Mouse (Mus musculus) right cerebral cortex, postnatal 4 days (tissue): ENCODE results near the gene Zdbf2.

ENCODE experiments used
- DNase-seq: peaks from one replicate; pipeline ENCODE4 v3.0.0-alpha.2; 2022

Gene Zdbf2

GRCm38 (mm10) chr1:63272741-63273338, at the start of gene Zdbf2:
TSS of gene Zdbf2 (plus strand) at chr1:63273265.
- no peak for DNase-seq

DNA sequence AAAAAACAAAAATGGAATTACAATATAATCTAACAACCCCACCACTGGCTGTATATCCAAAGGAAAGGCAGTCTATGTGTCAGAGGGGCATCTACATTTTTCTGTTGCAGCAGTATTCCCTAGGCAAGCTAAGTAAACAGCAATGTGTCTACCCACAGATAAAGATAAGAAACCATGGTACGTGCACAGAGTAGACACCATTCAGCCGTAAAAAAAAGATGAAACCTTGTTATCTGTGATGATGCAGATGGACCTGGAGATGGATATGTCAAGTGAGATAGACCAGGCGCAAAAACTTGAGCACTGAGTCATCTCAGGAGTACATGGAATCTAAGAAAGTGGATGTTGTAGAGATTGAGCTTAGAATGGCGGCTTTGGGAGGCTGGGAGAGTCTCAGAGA, 48.1 kb upstream of the Zdbf2 start:
- no peak for DNase-seq

GRCm38 (mm10) chr1:63225890-63226289, 47.2 kb upstream of the Zdbf2 start:
- DNase-seq, result no peak

GRCm38 (mm10) chr1:63227241-63227640, 45.8 kb upstream of the Zdbf2 start:
- no peak for DNase-seq

- no peak for DNase-seq
These were observed 35.7 kb upstream of the Zdbf2 start for GRCm38 (mm10) chr1:63237371-63237770.

DNA sequence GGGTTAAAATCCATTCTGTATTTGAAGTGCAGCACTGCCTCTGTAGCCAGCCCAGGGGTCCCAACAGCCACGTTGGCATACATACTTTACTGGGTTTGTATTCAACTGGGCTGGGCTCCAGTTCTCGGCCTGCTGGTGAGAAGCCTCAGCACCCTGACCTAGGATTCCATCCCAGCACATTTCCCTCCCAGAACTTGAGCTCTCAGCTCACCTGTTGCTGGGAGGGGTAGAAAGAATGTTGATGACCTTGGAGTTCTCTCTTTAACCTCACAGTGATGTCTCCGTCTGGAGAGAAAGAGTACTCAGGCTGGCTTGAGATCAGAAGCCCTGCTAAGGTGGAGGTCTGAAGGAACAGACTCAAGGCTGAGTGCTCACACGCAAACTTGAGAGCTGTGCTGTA, 33.8 kb upstream of the Zdbf2 start:
- DNase-seq, result no peak

- no peak for DNase-seq
These were observed 33.3 kb upstream of the Zdbf2 start for GRCm38 (mm10) chr1:63239751-63240150.

DNA sequence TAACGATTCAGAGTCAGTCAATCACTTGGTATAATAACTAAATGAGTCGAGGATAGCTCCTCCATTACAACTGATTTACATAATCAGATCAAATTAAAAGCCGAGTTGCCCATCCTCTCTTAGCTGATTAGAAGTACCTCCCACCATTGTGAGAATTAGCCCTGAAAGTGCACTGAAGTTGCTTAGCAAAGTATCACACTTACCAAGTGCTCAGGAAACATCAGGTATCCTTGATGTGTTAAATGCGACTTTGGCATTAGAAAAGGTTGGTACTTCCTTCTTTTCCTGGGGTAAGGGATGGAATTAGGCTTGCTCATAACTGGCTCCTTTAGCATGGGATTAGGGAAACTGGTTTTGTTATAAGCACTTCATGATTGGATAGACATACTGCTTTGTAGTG, 29.2 kb upstream of the Zdbf2 start:
- DNase-seq, result no peak

GRCm38 (mm10) chr1:63246862-63247521, 26.1 kb upstream of the Zdbf2 start:
- DNase-seq, result no peak

DNA sequence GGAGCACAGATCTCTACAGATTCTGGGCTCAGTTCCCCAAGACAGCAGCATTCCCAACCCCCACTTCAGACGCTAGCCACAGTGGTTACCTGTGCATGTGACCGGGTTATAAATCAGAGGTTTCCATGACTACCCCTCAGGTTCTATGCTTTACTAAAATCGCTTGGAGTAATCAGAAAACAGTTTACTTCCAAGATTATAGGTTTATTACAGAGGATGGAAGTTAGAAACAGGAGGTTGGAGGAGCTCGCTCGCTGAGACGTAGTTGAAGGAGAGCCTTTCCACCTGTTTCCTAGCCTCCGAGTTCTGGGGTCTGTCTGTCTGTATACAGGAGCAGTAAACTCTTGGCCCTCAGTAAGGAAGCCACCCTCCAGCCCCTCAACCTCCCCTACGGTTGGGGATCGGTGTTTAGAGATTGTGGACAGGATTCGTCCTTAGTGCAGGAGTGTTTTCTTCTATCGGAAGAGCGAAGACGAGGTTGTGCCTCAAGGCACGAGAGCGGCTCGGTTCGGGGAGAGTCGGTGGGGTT, 25.2 kb upstream of the Zdbf2 start:
- DNase-seq, result no peak

DNA sequence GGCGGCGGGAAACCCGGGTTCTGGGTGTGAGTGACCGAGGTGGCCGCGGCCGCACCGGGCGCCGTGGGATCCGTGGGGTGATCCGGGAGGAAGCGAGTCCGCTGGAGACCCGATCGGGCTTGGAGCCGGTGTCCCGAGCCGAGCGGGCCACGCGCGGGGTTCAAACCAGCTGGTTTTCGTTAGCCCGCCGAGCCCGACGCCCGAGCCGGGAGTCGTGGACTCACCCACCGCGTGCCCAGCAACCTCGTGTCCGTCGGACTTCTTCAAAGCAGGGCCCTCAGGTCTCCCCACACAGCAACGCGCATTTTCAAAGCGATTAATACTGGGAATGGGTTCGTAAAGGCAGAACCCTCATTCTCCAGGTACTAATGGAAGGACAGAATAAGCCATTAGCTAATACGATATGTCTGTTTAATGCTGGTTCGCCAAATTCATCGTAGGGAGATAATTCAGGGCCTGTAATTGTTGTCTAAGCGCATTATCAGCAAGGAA, 24.7 kb upstream of the Zdbf2 start:
- DNase-seq, result no peak

GRCm38 (mm10) chr1:63249261-63249660, 23.8 kb upstream of the Zdbf2 start:
- no peak for DNase-seq

DNA sequence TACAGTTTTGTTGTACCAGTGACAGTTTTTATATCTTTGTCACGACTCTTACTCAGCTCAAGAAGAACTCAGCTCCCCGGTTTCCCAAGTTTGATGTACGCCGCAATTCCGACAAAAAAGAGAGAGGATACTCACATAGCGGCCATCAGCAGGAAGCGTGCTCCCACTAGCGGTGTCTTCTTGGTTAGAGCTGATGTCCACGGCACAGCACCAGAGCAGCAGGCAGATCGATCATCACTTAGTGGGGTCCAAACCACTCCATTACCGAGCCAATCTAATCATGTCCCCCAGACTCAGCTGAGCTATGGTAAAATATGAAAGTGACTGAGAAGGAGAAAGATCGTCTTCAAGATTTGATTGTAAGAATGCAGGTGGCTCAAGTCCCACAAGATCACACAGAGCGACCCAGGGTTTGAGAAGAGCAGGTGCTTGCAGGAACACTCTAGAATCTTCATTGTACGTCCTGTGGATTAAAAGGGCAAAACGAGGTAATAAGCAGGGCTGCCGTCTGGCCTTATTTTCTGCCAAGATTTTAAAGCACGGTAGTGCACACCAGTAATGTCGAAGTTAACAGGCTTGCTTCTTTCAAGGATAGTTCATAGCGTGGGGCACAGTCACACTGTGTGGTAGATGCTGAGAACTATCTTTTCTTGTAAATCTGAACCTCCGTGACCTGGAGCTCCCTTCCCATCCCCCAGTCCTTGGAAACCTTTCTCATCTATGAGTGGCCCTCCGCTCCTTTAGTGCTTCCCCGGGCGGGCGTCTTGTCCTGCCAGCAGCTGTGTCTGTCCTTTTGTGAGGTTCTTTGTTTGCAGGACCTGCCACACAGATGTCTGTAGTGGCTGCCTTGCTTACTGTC, 20.5 kb upstream of the Zdbf2 start:
- DNase-seq, result no peak

DNA sequence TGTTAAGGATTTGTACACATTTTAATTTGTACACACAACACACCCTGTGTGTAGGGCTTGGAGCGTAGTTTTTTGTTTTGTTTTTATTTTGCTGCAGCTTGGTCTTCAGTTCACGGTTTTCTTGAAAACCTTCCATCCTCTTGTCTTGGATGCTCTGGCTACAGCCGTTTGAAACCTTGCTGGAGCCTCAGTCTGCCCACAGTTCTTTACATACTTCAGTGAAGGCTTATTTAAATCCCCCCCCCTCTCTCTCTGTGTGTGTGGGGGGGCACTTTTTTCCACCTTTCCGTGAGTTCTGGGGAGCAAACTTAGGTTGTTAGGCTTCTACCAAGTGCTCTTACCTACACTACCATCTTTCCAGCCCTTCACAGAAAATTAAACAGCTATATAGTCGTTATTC, 19.8 kb upstream of the Zdbf2 start:
- DNase-seq, result no peak

GRCm38 (mm10) chr1:63255101-63255500, 18.0 kb upstream of the Zdbf2 start:
- DNase-seq, result no peak

GRCm38 (mm10) chr1:63256083-63256482, 17.0 kb upstream of the Zdbf2 start:
- DNase-seq, result no peak

- no peak for DNase-seq
These were observed 14.6 kb upstream of the Zdbf2 start for GRCm38 (mm10) chr1:63258501-63258900.

GRCm38 (mm10) chr1:63259271-63259830, 13.7 kb upstream of the Zdbf2 start:
- no peak for DNase-seq

DNA sequence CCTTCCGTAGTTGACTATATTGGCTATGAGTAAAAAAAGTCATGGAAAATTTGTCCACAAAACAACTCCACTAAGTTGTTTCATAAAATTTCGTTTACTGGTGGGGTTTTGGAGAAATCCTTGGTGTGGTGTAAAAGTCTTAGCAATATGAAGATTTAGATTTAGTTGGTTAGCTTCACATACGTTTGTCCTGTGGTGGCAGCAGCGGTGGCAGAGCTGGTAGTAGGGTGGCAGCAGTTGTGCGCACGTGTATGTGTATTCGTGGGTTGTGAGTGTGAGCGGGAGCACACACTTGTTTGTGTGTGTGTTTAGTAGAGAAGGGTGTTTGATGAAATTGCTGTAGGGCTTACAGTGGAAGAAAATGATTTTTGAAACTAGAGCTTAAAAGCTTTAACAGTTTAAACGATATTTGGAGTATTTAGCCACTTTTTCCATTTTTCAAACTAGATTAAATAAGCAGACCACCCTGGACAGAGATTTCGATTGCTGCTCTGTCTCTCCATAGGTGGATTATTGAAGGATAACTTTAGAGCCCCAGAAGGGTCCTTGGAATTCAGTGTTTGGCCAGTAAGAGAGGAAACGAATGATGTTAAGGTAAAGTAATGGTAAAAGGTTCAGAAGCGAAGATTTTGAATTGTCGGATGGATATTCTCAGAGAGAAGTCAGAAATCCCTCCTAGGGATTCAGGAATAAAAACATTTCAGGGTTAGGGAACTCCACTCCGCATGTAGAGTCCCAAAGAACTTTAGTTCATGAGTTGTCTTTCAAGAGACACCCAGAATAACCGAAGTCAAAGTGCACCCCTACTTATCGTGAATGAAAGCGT, 12.9 kb upstream of the Zdbf2 start:
- no peak for DNase-seq

DNA sequence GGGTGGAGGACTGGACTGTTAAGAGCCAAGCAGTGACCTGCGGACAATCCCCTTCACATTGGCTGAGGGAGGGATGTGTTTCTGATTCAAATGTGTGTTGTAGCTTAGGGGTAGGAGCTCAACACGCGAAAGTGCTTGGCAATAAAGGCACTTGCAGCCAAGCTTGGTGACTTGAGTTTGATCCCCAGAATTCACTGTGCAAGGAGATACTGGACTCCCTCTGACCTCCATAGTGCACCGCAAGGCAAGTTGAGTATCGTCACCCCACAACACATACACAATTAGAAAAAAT, 12.4 kb upstream of the Zdbf2 start:
- DNase-seq, result no peak

- DNase-seq, result no peak
These were observed 11.9 kb upstream of the Zdbf2 start for GRCm38 (mm10) chr1:63261041-63261590.

GRCm38 (mm10) chr1:63263671-63264070, 9.4 kb upstream of the Zdbf2 start:
- no peak for DNase-seq
